Mouse (Mus musculus): ENCODE results near the gene Sbk3.

The Sbk3 gene

GRCm38 (mm10) chr7:4993347-4993998 is 22.5 kb upstream of the Sbk3 start:
- DNase-seq (ENCODE audit: low read depth, low spot score), result no peak

DNA sequence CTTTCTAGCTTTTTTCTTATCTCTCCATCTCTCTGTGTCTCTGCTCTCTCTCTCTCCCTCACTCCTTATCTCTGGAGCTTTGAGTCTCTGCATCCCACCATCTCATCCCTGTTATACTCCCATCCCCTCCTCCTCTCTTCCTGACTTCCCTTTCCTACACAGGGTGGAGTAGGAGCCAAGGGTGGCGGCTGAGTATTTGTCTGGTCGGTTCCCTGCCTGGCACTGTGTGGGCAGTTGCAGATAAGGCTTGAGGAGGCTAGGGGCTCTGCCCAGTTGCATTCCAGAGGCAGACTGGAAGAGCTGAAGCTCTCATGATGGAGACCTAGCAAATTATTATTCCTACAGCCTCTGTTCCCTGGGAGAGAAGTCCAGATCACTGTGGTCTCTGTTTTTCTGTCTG is 17.3 kb upstream of the Sbk3 start:
- no peak for DNase-seq (ENCODE audit: low read depth, low spot score)

GRCm38 (mm10) chr7:4976832-4977231 is 5.9 kb upstream of the Sbk3 start:
- DNase-seq (ENCODE audit: low read depth, low spot score), result peak; percentile 29

- DNase-seq (ENCODE audit: low read depth, low spot score), result no peak
These were observed 4.5 kb upstream of the Sbk3 start for GRCm38 (mm10) chr7:4975455-4975854.

GRCm38 (mm10) chr7:4972321-4973047 is 1.5 kb upstream of the Sbk3 start:
- DNase-seq (ENCODE audit: low read depth, low spot score), result no peak

- DNase-seq (ENCODE audit: low read depth, low spot score), result no peak
These were observed 742 bp upstream of the Sbk3 start for GRCm38 (mm10) chr7:4971710-4972109.

DNA sequence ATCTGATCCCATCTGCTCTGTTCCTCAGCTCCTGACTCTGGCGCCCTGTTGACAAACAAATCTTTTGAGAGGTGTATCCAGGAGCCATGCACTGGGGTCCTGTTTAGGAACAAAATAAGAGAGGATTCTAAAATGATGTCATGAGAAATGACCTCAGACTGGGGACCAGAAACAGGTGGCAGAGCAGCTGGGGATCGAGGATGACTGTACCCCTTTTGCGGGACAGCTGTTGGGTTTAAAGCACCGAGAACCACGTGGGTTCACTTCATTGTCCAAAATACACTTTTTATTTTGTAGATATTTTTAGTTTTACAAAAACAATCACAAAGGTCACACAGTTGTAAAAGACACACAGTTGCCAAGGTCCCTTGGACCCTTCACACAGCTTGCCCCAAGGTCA is 6.0 kb downstream of the Sbk3 start:
- DNase-seq (ENCODE audit: low read depth, low spot score), result no peak

DNA sequence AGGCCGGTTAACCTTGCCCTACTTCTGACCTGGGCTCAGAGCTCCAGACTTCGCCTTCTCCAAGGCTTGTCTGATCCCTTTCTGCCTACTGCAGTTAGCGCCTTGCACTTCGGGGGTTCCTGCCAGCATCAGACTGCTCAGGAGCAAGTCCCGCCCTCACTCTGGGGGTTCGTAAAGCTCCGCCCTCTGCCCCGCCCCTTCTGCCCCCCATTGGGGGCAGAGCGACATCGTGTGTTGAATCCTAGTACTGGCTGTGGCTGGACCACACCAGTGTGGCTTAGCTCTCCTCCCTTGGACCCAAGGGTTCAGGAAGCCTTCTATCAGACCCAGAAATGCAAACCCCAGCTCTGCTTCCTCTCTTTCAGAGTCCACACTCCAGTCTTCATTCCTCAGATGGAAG is 6.7 kb downstream of the Sbk3 start, which contains the start of gene Sbk2:
Gene Sbk2 (minus strand): TSS at position 135 of the 400 bp plus-strand sequence.
- peak; percentile 90 for DNase-seq (ENCODE audit: low read depth, low spot score)

GRCm38 (mm10) chr7:4963527-4963926 is 7.4 kb downstream of the Sbk3 start:
- no peak for DNase-seq (ENCODE audit: low read depth, low spot score)

GRCm38 (mm10) chr7:4957361-4957760 is 13.6 kb downstream of the Sbk3 start:
- no peak for DNase-seq (ENCODE audit: low read depth, low spot score)

DNA sequence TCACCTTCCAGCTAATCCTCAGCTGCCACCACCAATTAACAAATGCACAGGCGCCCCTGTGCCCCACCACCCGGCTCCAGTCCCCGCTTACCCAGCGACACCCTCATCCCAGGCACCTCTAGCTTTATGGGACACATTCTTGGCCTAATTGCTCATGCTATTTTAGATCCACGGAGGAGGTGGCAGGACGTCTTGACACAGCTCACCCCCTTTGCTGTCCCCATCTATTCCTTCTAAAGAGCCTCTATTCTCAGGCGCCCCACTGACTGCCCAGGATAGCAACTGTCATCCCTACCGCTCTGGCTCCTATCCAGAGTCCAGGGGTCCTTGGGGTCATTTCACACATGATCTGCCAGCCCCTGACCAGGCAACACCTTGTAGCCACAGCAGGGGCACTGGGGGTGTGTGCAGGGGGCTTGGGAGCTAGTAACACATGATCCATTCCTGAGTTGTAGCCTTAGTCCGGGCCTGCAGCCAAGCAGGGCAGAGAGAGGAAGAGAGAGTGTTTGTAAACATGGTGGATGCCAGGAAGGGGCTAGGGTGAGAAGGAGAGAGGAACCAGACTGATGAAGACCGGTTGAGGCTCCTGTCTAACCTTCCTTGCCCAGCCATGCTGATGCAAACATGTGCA is 17.0 kb downstream of the Sbk3 start:
- no peak for DNase-seq (ENCODE audit: low read depth, low spot score)

DNA sequence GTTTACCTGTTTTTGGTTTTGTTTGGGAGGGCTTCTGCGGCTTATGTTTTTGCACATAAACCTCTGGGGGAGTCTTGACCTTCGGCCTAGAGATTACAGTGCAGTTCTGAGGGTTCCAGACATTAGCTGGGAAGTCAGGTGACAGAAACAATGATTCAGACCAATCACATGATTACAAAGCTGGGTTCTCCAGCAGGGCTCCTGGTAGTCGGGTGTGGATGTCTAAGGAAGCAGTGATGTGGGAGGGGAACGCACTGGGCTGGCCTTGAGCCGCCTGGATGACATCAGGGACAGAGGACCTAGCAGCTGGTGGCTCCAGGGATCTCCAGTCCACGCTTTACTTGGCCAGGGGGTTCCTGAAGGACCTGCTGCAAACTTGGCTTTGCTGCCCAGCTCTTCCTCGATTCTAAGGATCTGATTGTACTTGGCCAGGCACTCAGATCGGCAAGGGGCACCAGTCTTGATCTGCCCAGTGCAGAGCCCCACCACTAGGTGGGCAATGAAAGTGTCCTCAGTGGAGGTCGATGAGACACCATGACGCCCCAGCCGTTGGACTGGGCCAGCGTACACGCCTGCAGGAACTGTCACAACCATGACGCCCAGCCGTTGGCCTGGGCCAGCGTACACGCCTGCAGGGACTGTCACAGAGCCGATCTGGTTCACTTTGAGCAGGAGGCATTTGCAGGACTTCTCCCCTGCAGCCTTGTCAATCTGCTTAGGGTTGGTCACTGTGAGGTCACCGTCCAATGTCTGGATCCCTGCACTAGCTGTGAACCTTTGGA is 20.2 kb downstream of the Sbk3 start:
- DNase-seq (ENCODE audit: low read depth, low spot score), result no peak

DNA sequence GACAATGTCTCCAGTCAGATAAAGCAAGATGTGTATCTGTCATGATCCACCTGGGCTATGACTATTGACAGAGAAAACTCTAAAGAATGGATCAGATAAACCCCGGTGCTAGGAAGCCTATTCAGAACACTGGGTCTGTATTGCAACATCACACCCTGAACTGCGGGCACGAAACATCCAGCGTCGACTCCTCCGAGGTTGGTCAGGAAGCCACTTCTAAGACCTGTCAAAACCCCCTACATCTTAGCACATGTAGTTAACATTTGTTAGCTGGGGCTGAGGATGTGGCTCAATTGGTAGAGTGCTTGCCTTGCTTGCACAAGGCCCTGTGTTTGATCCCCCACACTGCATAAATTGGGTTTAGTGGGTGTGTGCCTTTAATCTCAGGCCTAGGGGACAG is 22.6 kb downstream of the Sbk3 start:
- no peak for DNase-seq (ENCODE audit: low read depth, low spot score)

DNA sequence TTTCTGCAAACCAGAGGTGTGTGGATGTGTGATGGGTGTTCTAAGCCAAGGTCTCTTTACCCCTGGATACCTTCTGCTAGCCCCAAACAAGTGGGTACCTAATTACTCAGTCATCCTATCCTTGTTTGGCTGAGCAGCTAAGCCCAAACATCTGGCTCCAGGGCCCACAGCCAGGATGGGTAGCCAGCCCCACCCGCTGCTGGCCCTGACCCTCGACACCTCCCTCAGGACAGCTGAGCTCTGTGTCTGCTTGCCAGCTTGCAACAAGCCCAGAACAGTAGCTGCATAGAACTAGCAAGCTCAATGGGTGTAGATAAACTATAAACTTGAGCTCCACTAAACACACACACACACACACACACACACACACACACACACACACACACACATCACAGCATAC is 23.1 kb downstream of the Sbk3 start:
- DNase-seq (ENCODE audit: low read depth, low spot score), result no peak

DNA sequence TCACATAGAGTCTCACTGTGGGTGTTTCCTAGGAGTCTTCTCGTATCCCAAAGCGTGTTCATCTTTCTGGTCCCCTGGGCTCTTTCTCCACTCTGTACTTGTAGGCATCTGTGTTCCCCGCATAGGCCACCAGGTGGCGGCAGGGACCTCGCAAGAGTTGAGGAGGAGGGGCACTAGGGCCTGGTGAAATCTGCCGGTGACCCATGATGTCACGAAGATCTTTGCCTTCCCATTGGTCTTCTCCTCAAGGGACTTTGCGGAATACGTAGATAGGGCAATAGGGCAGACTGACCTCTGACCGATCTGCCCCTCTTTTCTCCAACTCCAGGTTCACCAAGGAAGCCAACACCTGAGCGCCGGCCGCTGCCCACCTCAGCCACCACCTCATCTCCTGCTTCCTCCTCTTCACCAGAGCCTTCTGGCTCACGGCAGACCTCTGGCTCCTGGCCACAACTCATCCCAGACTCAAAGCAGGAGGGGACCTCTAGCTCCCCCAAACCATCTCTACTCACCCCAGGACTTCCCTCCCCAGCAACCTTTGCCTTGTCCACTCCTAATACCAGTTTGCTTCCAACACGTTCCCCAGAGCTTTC is 27.6 kb downstream of the Sbk3 start:
- peak; percentile 93 for DNase-seq (ENCODE audit: low read depth, low spot score)

DNA sequence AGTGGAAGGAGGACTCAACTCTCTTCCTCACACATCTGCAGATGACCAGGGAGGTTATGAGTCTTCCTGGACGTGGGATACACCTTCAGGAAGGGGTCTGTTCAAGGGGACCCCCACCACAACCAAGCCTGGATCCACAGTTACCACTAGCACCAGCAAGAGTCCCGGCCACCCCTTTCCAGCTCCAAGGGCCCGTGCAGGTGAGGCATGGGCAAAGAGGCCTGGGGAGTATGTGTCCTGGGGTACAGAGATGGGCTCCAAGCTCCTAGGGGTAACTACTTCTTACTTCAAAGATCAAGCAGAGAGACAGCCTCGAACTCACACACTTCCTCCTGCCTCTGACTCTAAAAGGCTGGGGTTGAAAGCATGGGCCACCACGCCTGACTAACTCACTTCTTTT is 28.3 kb downstream of the Sbk3 start:
- no peak for DNase-seq (ENCODE audit: low read depth, low spot score)

DNA sequence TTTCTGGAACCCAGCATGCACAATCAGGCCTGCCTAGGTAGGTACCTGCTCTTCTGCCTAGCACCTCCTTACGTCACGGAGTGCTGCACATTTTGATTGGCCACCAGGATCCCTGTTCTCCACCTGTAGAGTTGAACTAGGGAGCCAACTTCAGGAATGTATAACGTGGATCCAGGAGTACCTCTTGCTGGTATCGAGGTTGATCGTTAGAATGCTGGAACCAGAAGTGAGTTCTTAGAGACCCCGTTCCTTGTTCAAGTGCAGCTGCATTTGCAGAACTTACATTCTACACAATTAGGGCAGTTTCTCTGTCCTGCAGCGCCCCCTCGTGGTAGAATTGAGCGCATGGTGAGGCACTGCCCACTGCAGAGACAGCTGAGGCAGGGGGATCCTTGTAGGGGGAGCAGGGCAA is 30.9 kb downstream of the Sbk3 start:
- DNase-seq (ENCODE audit: low read depth, low spot score), result peak; percentile 88

DNA sequence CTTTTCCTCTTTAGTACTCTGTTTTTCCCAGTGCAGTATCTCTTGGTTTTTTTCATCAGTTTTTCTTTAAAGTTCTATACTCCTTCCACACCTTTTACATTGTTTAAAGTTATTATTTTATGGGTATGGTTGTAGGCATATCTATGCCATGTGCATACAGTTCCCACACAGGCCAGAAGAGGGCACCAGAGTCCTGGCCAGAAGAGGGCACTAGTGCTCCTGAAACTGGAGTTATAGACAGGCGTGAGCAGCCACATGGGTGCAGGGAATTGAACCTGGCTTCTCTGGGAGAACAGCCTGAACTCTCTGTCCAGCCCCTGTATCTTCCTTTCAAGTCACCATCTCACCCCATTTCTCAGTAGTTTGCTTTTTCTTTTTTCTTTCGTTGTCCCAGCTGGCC is 32.5 kb downstream of the Sbk3 start:
- DNase-seq (ENCODE audit: low read depth, low spot score), result peak; percentile 75

GRCm38 (mm10) chr7:4937392-4937791 is 33.6 kb downstream of the Sbk3 start:
- DNase-seq (ENCODE audit: low read depth, low spot score), result no peak

GRCm38 (mm10) chr7:4936832-4937231 is 34.1 kb downstream of the Sbk3 start:
- no peak for DNase-seq (ENCODE audit: low read depth, low spot score)

DNA sequence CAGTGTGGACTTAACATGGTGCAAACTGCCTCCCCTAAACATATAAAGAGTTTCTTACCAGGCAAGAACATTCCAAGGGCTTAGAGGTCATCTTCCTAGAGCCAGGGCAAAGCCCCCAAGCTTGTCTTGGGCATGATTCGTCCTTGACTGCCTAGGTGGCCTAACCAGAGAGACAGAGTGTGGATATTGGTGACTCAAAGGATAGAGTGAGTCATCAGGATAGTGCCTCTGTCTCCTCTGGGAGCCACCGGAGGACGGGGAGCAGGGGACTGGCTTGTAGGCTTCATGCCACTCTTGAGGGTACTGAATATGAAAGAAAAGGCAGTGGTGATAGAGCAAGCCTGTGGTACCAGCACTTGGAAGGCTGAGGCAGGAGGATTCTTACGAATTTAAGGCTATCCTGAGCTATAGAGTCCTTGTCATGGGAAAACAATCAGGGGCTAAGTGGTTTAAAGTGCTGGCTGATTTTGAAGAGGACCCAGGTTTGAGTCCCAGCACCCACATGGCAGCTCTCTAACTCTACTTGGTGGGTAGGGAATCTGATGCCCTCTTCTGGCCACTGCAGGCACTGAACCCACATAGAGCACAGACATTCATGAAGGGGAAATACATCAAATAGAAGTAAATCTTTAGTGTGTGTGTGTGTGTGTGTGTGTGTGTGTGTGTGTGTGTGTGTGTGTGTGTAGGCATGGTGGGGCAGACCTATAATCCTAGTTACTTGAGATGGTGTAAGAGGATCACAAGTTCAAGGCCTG is 36.6 kb downstream of the Sbk3 start:
- no peak for DNase-seq (ENCODE audit: low read depth, low spot score)

All from A20 (cell line).